Mouse (Mus musculus) lung, adult 2 months (tissue): ENCODE data around the gene Fam98b.

Source experiments
- CTCF ChIP-seq: fragments of 200-500 bp; IDR thresholded peaks from 2 replicates; pipeline ENCODE4 v1.5.1; 2011; ENCODE audit warnings: mild to moderate bottlenecking, low read length, control low read depth; ENCODE audit not compliant: insufficient read depth
- POLR2A ChIP-seq: fragments of 200-500 bp; IDR thresholded peaks from 2 replicates; pipeline ENCODE4 v1.6.1; 2011; ENCODE audit warnings: low read depth, mild to moderate bottlenecking, control low read depth, low read length, borderline replicate concordance; ENCODE audit errors: extremely low read depth

- TF ChIP-seq CTCF, result no peak
- no peak for TF ChIP-seq POLR2A
Measured at GRCm38 (mm10) chr2:117262184-117262583, 12.6 kb downstream of the Fam98b start.
